Mouse (Mus musculus): ENCODE results near the gene Dhrs3. TPM values are rescaled to one million over a fixed set of nuclear protein-coding genes. Genes with fewer than 3 reads are reported as not detected.

Dhrs3 gene
- polyA plus RNA-seq, 1 experiment: 249 TPM

GRCm38 (mm10) chr4:144898036-144898649 is 5.5 kb downstream of the Dhrs3 start:
- DNase-seq (ENCODE audit: low spot score): peak; percentile 26

- no peak for DNase-seq (ENCODE audit: low spot score)
Observed at GRCm38 (mm10) chr4:144898737-144899136, 6.1 kb downstream of the Dhrs3 start.

GRCm38 (mm10) chr4:144901561-144902111 is 9.0 kb downstream of the Dhrs3 start:
- peak; percentile 26 for DNase-seq (ENCODE audit: low spot score)

- no peak for DNase-seq (ENCODE audit: low spot score)
Observed at GRCm38 (mm10) chr4:144903088-144903487, 10.5 kb downstream of the Dhrs3 start.

- no peak for DNase-seq (ENCODE audit: low spot score)
Observed at GRCm38 (mm10) chr4:144903932-144904331, 11.3 kb downstream of the Dhrs3 start.

GRCm38 (mm10) chr4:144905128-144905527 is 12.5 kb downstream of the Dhrs3 start:
- DNase-seq (ENCODE audit: low spot score): no peak

GRCm38 (mm10) chr4:144906001-144906889 is 13.6 kb downstream of the Dhrs3 start:
- DNase-seq (ENCODE audit: low spot score): no peak

- no peak for DNase-seq (ENCODE audit: low spot score)
Observed at GRCm38 (mm10) chr4:144906978-144907703, 14.5 kb downstream of the Dhrs3 start.

- no peak for DNase-seq (ENCODE audit: low spot score)
Observed at GRCm38 (mm10) chr4:144908825-144909224, 16.2 kb downstream of the Dhrs3 start.

GRCm38 (mm10) chr4:144910281-144910680 is 17.7 kb downstream of the Dhrs3 start:
- no peak for DNase-seq (ENCODE audit: low spot score)

GRCm38 (mm10) chr4:144913298-144914152 is 20.9 kb downstream of the Dhrs3 start:
- DNase-seq (ENCODE audit: low spot score): no peak

GRCm38 (mm10) chr4:144916520-144916919 is 23.9 kb downstream of the Dhrs3 start:
- no peak for DNase-seq (ENCODE audit: low spot score)

GRCm38 (mm10) chr4:144917101-144917500 is 24.5 kb downstream of the Dhrs3 start:
- no peak for DNase-seq (ENCODE audit: low spot score)

- no peak for DNase-seq (ENCODE audit: low spot score)
Observed at GRCm38 (mm10) chr4:144918501-144918900, 25.9 kb downstream of the Dhrs3 start.

- DNase-seq (ENCODE audit: low spot score): no peak
Observed at GRCm38 (mm10) chr4:144928693-144929436, 36.2 kb downstream of the Dhrs3 start.

- DNase-seq (ENCODE audit: low spot score): peak; percentile 63
Observed at GRCm38 (mm10) chr4:144929811-144930221, 37.2 kb downstream of the Dhrs3 start.

- peak; percentile 50 for DNase-seq (ENCODE audit: low spot score)
Observed at GRCm38 (mm10) chr4:144930366-144930765, 37.7 kb downstream of the Dhrs3 start.

- DNase-seq (ENCODE audit: low spot score): no peak
Observed at GRCm38 (mm10) chr4:144931167-144931566, 38.5 kb downstream of the Dhrs3 start.

- DNase-seq (ENCODE audit: low spot score): no peak
Observed at GRCm38 (mm10) chr4:144934501-144934900, 41.9 kb downstream of the Dhrs3 start.

- no peak for DNase-seq (ENCODE audit: low spot score)
Observed at GRCm38 (mm10) chr4:144936563-144937154, 44.0 kb downstream of the Dhrs3 start.
